Mouse (Mus musculus): ENCODE measurements around the gene Arih1.
"Not testable (repeated sequence)": the region's sequence is repeated elsewhere in the genome, so short reads cannot be mapped to it uniquely, and the experiment has no call there.

The Arih1 gene

DNA sequence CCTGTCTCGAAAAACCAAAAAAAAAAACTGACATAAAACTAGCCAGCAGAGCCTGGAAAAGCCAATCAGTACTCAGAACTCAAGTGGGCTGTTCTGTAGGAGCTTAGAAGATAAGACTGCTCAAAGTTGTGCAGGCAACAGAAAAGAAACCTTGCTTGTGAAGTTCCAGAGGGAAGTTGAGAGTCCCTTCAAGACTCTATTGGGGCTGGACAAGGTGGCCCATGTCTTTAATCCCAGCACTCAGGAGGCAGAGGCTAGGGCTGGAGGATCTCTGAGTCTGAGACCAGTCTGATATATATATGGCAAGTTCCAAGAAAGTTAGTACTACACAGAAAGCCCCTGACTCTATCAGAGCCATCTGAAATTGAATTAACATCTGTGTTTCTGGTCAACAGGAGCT, 28.0 kb downstream of the Arih1 start:
- no peak for DNase-seq

DNA sequence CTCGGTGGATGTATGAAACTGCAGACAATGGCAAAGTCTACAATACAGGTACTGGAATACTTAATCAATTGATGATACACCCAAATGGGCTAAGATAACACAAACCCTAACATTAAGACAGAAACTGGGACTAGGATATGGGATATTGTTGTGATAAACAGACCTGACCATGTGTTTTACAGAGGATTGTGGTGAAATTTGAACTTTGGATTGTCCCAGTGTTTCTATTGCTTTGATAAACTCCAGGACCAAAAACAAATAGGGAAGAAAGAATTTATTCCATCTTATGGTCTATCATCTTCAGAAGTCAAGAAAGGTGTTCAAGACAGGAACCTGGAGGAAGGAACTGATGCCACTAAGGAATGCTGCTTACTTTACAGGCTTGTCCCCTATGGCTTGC, 28.7 kb downstream of the Arih1 start:
- DNase-seq = no peak

DNA sequence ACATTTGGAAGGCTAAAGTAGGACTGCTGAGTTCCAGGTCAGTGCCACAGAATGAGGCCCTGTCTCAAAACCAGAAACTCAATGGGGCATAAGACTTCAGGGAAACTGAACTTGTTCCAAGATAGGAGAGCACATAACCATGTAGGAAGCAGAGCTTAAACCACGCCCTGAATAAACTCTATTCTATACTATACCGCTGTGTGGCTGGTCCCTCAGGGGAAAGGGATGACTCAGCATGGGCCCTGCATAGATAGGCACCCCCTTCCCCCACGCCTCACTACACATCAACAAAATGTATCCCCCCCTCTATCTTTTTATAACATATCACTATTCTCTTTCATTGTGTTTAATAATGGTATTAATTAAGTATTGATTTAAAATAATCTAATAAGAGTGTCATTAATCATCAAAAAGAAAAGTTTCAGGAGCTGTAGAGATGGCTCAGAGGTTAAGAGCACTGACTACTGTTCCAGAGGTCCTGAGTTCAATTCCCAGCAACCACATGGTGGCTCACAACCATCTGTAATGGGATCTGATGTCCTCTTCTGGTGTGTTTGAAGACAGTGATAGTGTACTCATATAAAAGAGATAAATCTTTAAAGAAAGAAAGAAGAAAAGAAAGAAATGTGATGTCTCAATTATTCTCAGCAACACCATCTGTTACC, 30.9 kb downstream of the Arih1 start:
- no peak for DNase-seq

DNA sequence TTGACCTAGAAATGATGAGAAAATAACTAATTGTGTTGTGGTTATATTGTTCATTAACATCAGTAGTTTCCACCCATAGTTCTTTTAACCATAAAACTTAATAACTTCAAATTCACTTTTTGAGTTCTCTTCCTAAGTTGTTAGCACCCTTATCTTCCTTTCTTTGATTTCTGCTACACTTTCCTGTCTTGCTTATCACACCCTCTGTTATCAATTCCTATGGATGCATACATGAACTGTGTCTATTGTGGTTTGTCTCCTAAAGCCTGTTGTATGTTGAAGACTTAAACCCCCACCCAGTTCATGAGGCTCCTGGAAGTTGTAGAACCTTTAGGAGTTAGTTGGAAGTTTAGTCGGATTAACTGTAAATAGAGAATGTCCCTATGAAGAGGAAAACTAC, 52.7 kb downstream of the Arih1 start:
- no peak for DNase-seq

DNA sequence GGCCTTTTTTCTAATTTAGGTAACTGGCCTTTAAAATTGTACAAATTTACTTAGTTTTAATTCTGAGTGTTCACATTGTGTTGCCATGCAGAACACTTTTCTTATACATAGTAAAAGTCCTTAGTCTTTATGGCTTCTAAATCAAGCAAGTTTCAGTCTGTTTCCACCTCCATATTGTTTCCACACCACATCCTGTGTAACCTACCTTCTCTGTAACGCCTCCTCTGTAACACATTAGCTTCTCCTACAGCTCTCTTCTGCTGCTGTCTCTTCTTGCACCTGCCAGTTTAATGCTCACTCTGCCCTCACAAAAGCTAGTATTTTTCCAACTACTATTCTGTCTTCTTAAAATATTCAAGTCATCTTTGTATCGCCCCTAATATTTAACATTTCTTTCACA, 54.8 kb downstream of the Arih1 start:
- no peak for DNase-seq

DNA sequence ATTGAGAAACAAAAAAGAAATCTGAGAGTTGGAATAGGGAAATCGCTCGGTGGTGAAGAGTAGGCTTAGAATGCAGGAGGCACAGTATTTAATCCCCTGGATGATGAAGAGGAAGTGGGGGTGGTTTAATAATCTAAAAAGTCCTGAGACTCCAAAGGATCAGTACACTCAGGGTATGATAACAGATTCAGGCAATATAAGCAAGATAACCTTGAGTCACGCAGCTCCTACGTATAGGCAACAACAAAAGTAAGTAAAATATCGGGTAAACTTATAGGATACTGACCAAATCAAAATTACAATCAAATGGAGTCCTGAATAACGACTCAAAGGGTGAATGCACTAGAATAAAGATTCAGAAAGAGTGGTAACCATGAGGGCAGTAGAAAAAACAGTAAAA, 65.9 kb downstream of the Arih1 start:
- DNase-seq = no peak

DNA sequence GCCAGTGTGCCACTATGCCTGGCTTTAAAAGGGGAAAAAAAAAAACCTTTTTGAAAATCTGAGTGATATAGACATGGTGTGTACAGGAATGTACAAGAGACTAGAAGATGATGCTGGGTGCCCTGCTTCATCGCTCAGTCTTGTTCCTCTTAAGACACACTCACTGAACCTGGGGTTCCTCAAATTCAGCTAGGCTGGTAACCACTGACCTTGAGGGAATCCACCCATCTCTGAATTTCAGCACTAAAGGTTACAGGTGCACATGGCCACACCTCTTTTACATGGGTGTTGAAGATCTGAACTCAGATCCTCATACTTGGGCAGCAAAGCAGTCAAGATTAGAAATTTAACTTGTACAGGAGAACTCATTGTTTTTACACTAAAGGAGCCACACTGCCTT, 79.1 kb downstream of the Arih1 start:
- DNase-seq = no peak

DNA sequence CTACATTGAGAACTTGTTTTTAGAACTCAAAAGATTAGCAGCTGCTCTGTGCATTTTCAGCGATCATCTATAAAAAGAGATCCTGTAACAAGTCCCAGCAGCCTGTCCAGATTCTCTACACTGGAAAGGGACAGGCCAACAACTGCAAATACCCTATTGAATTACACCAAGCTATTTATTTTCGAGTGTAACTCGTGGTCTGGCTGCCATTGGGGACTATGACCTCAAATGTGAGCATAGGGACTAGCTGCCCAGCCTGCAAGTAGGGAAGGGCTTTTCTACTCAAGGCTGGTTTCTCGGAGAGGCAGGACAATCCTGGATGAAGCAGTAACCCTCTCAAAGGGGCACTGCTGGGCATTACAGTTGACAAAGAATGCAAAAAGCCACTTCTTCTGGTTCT, 97.3 kb downstream of the Arih1 start:
- DNase-seq = no peak

DNA sequence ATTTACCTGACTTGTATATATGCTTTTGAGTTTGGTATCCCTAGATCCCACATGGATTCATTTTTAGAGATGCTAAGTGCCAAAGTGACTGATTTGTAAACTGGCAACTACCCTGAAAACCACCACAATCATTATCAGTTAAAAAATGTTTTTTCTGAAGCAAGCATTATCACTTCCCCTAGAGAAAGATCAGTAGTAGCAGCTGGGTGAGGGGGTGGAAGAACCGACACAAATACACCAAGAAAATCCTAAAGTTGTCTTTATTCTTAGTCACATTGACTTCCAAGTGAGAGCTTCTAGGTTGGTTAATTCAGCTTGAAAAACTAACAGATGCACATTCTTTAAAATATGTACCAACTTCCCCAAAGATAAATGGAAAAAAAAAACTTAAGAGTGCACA, 98.1 kb downstream of the Arih1 start:
- no peak for DNase-seq

DNA sequence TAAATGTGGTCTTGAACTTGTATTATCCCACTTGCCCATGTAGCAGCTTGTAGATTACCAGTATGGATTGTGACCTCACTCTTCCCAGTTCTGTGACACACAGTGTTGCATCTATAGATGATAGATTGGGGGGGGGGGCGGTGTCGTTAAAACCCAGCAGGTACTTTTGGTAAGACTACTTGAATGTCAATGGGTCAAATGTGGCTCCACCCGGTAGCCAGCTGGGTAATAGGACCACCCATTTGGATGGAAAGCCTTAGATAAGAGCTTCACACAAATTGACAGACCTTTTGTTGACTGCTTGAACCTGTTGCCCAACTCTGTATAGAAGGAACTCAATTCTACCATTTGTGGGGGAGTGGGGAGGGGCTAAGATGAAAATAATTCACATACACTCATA, 99.0 kb downstream of the Arih1 start:
- no peak for DNase-seq

DNA sequence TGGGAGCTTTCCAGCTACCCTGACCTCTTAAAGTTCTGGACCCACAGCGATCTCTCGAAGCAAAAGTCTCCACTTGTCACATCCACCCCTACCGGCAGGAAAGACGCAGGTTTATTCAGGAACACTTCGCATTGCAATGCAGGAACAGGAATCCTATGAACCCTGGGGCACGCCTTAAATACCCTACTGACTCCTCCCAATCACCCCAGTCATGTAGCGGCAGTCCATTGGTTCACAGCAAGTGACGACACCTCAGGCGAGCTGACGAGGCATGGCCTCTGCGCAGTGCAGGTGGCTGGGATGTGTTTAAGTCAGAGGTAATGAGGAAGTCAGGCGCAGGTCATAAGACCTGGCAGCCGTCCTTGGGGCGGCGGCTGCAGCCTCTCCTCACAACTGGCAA, 110.8 kb downstream of the Arih1 start:
- DNase-seq = no peak

DNA sequence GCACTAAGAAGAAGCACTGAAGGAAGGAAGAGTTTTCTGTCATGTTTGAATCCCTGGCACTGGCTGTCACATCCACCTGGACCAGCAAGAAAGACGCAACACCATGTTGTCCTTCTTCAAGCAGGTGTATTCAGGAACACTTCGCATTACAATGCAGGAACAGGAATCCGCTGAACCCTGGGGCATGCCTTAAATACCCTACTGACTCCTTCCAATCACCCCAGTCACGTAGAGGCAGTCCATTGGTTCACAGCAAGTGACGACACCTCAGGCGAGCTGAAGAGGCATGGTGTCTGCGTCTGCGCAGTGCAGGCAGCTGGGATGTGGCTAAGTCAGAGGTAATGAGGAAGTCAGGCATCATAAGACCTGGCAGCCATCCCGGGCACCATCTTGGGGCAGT, 116.8 kb downstream of the Arih1 start:
- no peak for DNase-seq

DNA sequence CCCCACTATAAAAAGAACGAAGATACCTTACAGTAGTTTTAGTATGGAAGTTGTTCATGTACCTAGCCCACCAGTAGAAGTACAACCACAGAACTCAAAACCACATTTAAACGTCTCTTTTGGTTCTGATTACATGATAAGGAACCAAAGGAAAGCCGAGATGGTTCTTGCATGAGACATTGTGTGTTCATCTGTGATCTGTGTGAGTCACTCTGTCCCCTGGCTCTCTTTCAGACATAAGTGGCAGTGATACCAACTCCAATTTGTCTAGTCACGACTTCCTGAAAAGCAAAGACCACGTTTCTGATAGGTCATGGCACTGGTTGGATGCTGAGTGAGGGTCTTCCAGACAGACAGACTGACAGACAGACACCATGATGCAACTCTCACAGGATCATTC, 117.2 kb downstream of the Arih1 start:
- no peak for DNase-seq

DNA sequence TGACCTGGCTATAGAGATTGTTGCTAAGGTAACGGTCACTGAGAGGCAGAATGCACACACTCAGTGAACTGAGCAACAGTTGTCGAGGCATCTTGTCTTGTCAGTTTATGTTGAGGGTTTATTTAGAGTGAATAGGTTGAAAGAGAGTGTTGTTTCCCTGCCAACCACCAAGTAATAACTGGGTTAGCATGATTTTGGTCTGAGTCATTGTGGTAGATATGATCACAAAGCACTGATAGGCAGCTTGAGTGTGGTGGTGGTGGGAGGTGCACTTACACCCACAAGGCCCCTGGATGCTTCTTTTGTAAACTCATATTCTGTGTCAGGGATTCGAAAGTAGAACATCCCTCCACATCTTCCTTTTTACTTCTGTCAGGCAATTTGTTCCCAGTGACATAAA, 125.9 kb downstream of the Arih1 start:
- not testable (repeated sequence) for DNase-seq

DNA sequence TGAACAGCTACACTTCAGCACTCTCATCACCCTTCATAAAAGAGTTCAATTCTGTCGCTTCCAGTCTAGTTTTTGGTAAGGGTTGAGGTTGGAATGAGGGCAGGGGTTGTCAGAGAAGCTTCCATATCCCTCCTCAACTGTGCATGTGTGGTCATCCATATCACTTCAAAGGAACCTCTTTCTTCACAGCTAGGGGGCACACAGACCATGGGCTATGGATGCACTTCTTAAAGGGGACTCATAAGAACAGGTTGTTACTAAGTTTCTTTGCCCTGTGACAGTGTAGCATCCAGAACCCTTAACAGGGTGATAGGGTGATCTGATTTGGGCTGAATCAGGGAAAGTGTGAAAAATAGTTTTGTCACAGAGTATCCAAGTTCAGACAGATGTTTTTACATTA, 128.4 kb downstream of the Arih1 start:
- DNase-seq = not testable (repeated sequence)

DNA sequence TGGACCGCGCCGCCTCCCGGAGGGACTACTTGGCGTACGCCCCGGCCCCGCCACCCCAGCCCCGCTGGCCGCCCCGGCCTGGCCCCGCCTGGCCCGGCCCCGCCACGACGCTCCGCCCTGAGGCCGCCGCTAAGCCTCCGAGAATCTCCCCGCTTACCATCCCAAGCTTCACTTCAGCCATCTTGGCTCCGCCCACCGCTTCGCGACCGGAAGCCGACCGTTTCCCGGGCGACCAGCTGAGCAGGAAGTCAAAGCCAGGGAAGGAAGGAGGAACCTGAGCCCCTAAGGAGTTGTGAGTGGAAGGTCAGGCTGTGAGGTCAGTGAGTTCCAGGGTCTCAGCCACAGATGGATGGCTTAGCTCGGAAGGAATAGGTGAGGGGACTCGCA, 133.2 kb downstream of the Arih1 start, which contains the start of gene Bbs4:
TSS of gene Bbs4 (minus strand) at position 256 of the 387 bp plus-strand sequence.
- DNase-seq = peak; percentile 96

DNA sequence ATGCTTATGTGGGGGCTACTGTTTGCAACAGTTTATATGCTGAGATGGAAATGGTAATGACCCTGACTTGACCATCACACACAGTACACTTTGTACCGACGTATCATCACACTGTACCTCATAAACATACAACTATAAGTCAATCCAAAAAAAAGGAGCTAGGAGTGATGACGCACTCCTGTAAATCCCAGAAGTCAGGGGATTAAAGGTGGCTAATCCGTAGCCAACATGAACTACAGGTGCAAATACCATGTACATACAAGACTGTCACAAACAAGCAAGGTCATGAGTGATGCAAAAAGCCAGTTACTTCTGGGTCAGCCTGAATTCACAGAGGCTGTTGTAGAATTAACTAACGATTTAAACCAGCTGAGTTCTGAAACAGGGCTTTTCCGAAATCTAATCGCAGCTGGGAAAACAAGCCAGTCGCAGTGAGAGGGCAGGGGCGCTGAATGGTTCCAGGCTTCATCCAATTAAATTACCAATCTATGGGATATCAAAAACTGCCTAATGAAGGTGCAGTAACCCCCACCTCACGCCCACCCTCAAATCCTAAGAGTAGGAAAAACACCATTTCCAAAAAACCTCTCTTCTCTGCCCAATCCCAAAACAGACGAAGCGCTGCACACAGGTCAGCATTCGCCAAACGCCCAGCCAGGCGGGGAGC, 133.7 kb downstream of the Arih1 start:
- DNase-seq = no peak

DNA sequence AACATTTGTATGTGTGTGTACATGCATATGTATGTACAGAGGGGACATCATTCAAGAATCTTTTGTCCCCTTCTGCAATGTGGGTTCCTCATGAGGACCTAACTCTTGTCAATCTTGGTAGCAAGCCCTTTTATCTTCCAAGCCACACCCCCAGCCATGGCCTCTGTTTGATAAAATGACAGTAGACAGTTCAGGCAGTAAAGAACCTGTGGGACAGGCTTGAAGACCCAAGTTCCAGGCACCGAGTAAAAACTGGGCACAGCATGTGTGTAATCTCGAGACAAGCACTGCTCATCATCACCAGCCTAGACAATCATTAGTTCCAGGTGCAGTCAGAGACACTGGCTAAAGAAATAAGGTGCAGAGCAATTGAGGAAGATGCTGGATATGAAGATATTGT, 140.2 kb downstream of the Arih1 start:
- DNase-seq = no peak

DNA sequence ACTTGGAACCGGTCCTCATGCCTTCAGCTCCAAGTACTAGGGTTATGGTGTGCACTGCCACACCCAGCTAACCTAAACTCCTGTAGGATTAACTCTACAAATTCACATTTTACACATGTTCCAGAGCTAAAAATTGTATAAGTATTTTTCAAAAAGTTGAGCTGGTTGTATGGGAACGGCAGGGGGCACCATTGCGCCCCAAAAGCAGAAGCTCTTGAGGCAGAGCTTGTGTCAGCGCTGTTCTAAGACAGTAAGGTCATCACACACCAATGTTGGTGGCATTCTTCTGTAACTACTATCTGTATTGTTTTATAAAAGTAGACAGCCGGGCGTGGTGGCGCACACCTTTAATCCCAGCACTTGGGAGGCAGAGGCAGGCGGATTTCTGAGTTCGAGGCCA, 146.4 kb downstream of the Arih1 start:
- peak; percentile 20 to 32 for DNase-seq

DNA sequence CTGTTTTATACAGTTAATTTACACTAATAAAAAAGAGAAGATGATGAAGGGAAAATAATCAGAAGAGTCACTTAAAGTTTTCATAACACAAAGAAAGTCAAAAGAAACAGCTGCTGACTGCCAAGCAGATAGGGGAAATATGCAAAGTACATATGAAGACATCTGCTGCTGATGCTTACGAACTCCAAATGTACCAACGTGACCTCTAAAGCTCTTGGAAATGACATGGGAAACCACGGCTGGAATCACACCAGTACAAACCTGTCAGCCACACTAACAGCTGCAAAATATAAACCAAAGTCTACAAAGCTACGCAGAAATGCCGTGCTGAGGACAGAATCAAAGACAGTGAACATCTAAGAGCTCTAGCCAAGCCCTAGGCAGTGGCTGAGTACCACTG, 147.3 kb downstream of the Arih1 start:
- no peak for DNase-seq

DNA sequence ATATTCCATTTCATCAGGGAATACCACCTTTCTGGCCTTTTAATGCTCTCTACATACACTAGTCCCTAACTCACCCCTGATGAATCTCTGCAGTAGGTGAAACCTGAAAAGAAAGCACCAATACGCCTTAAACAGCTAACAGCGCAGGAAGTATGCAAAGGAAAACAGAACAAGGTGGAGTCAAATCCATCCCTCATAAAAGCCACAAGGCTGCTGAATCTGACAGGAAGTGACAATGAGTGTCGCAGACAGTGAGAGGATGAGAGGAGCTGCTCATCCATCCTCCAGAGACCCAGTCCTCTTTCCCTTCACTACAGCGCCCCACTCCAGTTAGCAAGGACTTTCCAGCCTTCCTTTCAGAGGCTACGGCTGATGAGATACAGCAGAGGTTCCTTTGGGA, 148.0 kb downstream of the Arih1 start:
- no peak for DNase-seq

Measured in kidney, postnatal 4 days (tissue).